Mouse (Mus musculus) v-Abl transformed pro-B cells (cell line): ENCODE results near the gene Chn2.

Source experiments
- in situ Hi-C, 2 experiments: fragments of 400-800 bp; cut with MboI; formaldehyde crosslinking; loops; one replicate each; pipeline ENCODE4 v1.15.1; 2025; ENCODE audit not compliant: unreplicated experiment in 2 of 2

Gene Chn2

DNA sequence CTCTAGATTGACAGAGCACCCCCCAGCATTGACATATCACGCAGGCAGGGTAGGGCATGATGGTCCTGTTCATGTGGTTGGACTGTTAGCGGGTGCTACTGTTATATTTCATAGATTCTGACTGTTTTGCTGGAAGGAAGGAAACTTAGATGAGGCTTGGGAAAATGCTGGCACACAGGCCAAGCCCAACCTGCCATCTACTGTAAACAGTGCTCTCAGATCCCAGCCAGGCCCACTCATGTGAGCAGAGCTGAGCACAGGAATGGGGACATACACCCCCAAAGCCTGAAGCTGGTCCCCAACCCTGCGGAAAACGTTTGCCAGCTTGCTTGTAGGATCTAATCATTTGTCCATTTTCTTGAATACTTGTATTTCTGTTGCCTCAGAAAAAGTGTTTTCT lies 32.1 kb downstream of the Chn2 start:
- in situ Hi-C loops, result no loop called here

DNA sequence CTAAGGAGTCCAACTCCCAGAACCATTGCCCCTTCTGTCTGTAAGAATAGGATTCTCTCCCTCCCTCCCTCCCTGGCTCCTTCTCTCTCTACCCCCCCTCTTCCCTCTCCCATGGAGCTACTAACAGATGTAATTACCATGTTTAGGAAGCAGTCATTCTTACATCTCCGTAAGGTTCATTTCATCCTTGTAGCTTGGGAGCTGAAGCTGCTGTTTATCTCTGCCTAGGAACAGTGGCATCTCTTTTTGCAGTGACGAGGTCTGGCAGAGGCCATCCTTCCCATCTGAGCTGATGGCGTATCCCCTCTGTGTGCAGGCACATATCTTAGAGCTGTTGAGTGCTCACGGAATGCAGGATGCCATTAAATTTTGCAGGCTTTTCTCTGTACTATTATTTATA lies 35.1 kb downstream of the Chn2 start:
- in situ Hi-C loops, result no loop called here

DNA sequence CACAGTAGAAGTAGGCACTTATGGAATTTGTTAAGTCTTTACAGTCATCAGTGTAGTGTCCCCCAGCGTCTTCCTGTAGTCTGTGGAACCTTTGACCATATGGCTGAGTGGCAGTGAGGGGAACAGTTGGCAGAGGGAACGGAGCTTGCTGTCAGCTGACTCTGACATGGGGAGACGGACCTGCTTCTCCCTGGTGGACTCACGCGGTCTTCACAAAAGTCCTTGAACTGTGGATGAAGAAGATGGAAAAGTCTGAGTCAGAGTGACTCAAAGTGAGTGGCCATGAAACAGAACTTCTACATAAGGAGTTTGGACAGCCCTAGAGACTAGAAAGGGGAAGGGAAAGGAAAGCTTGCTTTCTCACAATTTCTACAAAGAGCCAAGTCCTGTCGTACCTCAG lies 36.1 kb downstream of the Chn2 start:
- in situ Hi-C loops, result no loop called here

DNA sequence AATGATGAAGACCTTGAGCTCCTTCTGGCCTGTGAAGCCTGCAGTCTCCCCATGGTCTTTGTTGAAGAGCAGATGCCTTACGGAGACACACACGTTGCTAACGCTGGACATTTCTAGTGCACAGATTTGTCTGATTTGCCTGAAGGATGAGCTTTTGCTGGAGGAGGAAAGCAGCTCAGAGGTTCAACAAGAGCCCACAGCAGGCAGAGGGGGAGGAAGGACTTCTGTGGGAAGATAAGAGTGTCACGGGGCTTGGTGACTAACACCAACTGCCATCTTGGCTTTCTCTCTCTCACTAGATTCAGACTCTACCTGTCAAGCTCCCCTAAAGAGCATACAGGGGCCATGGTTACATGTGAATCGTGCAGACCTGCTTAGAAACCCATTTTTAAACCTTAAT lies 37.3 kb downstream of the Chn2 start:
- in situ Hi-C loops, result no loop called here

DNA sequence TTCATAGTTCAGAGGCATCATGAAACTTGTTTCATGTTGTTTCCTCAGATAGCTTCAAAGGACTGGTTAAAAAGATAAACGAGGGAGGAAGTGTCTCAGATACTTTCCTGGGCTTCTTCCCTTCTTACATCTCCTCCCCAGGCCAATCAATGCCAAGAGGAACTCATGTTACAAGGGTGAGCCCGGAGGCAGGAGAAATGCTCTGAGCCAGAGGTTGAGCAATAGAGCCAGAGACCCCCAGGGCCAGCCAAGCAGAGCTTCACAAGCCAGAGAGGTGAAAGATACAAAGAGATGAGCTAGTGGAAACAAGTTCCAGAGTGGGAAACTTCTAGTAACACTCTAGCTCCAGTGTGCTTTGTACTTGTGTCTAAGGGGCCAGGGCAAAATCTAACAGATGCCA lies 38.9 kb downstream of the Chn2 start:
- in situ Hi-C loops, result no loop called here

DNA sequence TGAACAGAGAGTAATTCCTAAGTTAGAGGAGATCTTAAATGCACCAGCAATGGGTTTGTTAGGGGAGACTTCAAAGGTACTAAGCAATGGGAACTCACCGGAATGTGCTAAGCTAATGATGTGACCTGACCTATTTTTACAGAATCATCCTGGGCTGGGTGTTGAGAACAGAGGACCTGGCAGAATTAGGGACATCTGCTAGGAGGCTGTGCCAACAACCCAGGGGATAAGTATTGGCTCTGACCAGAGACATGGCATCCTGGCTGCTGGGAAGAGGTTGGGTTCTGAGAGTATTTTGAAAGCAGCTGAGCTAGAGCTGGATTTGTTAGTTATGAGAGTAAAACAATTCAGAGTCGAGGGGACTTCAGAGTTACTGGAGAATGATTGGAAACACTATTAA lies 40.5 kb downstream of the Chn2 start:
- in situ Hi-C loops, result no loop called here

DNA sequence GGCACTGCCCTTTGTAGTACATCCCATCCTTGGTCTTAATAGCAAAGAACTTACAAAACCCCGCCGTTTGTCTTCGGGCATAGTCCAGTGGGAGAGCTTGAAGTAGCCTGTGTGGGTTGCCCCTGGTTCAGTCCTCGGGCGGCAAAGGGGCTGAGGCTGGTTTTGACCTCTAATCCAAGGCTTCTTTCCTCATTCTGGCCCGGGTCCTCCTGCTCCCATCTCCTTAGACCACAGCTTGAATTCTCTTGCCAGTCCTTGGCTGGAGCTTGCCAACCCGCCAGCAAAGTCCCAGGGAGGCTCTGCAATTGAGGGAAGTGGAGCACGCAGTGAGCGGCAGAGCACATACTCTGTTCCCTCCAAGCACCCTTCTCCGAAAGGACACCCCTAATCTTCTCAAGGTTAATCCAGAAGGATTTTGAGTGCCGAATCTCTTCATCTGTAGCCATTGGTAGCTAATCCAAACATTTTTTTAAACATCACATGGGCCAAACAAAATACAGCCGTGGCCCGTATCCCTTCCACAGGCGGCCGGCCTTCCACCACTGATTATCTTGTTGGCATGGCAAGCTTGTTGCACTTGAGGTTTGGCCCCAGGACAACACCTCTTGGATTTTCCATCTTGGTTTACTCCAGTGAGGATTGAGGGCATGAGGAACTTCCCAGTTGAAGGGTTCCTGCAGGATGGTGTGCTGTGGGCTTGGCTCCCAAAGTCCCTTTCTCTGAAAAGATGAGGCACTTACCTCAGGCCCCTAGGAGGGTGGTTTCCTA lies 41.3 kb downstream of the Chn2 start:
- in situ Hi-C loops, result no loop called here

DNA sequence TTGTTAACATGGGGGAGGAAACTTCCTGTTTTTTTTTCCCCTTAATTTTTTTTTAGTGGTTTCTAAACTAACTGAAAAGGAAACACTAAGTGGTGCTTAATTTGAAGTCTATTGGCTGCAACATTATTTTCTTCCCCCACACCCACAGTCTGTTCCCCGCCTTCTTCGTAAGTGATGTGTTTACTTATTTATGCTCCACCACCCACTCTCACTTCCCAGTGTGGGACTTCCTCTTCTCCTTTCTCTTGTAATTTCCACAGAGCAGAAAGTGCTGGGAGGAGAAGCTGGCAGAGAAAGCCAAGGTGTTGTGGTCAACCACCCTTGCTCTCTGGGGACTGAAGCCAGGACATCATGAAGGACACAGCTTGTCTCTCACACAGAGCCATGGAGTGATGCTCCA lies 43.2 kb downstream of the Chn2 start:
- in situ Hi-C loops, result no loop called here

DNA sequence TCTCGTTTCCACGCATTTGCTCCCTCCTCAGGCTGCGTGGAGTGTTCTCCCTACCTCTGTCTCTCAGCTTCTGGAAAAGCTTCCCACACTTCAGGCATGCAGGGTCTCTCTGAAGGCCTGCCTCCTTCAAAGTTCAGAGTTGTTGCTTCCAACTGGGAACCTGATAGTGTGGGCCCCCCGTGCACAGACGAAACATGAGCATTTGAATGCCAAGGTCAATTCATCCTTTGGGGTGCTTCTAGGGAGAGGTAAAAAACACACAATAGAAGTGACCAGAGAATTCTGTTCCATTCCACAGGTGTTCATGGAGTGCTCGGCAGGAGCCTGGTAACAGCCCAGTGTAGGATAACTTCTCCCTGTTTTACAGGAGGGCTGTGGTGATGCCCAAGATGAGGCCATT lies 44.7 kb downstream of the Chn2 start:
- in situ Hi-C loops, result no loop called here

DNA sequence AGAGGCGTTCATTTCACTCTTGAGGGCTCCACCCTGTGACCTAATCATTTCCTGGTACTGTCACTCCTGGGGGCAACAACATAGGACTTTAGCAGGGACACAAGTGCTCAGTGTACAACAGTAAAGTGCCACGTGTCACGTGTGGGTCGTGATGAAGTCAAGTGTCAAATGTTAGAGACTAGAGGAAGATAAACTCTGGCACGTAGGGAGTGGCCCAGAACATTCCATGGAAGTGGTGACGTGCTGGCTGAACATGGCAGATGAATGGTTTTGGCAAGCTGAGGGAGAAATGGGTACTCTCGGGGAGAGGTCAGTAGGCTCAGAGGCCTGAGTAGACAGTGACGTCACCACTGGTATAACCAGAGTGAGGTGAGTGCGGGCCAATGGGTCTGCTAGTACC lies 45.7 kb downstream of the Chn2 start:
- in situ Hi-C loops, result no loop called here

DNA sequence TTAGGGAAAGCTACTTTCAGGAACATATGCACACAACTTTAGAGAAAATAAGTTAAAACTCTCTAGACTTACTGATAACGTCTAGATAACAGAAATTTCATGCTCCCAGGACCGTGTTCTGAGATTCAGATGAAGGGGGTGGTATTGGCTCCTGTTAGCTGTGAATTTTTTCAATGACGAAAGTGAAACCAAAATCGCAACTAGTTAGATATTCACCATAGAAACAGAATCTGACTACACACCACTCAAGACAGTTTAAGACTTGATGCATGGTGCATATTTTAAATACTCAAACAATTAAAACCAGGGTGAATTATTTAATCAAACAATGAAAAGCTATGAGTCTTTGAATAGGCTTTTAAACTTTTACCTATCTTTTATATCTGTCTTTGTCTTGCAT lies 48.8 kb downstream of the Chn2 start:
- in situ Hi-C loops, result no loop called here

DNA sequence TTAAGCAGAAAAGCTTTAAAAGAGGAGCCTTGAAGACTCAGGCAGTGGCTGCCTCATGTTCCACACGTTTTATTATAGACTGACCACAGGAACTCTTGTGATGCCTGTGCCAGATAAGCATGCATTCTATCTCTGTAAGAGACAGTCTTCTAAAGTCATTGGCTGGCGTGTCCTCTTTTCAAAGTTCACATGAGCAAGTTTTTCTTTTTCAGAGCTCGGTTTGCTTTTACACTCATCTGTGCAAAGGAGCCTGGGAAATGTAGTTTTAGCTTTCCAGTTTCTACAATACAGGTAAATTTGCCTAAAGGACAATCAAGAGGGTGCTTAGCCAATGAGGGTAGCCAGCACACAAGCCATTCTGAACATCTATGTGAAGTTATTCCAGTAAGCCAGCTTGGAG lies 51.5 kb downstream of the Chn2 start:
- in situ Hi-C loops, result no loop called here

DNA sequence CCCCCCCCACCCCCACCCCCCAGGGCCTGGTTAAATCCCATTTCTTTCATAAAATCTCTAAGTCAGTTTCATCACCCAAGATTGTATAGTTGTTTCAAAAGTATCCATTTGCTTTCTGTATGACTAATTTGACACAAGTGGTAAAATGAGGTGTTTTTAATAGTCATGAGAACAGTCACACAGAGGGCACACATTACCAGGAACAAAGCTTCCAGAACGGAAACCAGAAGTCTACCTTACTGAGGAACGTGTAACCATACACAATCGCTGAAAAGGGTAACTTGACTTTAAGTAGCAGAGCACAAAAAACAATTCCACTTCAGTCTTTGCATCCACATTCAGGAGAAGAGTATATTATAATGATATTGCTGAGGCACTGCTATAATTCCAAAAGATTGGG lies 53.6 kb downstream of the Chn2 start:
- in situ Hi-C loops, result no loop called here

DNA sequence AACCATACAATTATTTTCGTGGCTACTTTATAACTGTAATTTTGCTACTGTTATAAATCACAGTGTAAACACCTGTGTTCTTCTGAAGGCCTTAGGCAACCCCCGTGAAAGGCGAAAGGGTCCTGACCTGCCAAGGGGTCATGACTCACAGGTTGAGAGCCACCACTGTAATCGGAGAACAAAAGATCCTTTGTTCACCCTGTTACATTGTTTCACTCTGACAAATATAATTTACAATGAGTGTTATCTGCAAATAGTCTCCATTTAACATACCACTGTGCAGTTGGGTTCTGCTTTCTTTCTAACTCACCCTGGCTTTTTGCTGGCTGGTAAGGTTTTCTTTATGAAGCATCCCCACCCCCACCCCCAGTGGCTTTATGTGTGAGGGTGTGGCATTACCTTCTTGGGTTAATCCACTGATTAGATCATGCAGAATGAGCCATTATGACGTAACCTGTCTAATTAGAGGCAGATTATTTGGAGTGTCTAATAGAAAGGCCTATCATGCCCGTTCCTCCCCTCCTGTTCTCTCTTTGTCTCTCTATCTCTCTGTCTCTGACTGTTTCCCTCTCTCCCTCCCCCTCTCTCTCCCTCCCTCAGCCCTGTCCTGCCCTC lies 56.9 kb downstream of the Chn2 start:
- in situ Hi-C loops, result no loop called here

DNA sequence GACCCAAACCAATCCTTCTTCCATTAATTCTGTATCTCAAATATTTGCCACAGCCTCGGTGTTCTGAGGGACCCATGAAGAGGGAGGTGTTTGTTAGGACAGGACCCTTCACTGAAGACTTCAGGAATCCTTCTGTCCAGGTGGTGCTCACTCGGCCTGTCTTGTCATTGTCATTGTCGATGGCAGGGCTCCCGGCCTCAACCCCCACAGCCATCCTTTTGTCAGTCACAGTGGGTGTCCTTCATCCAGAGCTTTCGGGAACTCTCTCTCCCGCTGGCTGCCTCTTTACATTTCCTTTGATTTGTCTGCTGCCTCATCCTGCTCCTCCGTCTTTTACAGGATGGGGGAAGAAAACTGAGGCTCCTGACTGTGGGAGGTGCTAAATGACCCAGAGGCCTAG lies 57.5 kb downstream of the Chn2 start:
- in situ Hi-C loops, result no loop called here

DNA sequence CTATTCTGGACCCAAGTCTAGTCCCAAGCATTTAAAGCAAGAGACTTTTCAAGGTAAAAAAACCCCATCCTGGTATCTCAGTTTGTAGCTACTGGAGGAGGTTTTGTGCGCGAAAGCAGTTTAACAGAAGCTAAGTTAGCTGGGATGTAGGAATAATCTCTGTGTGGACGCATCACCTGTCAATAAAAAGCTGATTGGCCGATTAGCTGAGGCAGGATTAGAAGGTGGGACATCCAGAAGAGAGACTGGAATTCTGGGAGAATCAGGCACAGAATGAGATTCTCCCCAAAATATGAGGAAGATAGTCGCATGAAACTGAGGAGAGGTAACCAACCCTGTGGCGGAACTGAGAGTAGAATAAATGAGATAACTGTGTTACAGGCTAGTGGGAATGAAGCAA lies 59.0 kb downstream of the Chn2 start:
- in situ Hi-C loops, result no loop called here

DNA sequence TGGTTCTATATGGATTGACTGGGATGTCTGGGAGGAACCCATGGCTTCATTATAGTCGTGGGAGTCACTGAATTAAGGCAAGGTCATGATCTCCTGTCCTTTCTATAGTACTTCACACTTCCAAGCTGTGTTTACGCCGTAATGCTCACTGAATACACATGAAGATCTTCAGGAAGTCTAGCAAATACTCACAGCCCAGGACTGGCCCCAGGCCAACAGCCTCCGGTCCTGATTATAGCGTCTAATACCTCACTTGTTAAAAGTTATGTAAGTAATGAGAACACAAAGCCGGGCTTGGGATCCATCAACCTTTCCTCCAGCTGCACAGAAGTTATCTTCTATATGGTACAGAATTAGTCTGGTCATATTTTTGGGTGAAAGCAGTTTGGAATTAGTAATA lies 60.3 kb downstream of the Chn2 start:
- in situ Hi-C loops, result no loop called here

DNA sequence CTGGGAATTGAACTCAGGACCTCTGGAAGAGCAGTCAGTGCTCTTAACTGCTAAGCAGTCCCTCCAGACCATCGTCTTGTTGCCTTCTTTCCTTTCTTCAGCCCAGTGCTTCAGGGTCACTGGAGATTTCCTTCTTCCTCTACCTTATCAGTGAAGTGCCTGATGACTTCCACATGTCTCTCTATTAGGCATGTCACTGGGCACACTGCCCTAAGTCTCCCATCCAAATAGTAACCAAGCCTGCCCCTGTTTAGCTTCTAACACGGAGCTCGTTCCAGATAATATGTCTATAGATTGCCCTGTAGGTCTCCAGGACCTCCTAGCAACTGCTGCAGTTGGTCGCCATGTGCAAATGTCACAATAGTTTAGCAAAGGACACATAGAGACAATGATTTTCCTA lies 62.9 kb downstream of the Chn2 start:
- in situ Hi-C loops, result no loop called here

DNA sequence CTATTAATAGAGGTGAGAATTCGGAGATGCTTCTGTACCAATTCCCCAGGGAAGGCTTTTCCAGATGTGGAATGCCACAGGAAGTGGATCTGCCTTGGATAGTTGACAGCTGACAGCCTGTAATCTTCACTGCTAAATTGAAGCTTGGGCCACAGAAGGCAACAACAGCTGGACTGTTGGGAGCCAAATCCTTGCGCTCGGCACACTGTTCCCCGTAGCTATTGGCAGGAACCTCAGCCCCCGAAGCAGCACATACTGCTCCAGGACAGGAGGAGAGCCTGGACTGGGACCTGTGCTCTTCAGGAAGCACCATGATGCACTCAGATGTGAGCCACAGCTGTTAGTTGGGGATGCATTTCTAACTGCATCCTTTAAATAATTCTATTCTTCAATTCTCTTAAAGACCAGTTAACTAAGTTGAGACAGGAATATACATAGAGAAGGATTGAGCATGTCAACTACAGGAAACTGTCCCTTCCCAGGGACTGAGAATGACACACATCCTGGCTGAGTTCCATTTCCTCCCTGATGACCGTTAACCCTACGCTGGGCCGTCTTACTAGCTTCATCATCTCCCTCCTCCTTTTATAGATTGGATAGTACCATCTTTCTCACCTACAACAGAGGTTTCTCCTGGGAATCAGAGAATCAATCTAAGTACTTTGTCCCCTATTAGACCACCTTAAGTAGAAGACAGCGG lies 64.1 kb downstream of the Chn2 start:
- in situ Hi-C loops, result no loop called here

DNA sequence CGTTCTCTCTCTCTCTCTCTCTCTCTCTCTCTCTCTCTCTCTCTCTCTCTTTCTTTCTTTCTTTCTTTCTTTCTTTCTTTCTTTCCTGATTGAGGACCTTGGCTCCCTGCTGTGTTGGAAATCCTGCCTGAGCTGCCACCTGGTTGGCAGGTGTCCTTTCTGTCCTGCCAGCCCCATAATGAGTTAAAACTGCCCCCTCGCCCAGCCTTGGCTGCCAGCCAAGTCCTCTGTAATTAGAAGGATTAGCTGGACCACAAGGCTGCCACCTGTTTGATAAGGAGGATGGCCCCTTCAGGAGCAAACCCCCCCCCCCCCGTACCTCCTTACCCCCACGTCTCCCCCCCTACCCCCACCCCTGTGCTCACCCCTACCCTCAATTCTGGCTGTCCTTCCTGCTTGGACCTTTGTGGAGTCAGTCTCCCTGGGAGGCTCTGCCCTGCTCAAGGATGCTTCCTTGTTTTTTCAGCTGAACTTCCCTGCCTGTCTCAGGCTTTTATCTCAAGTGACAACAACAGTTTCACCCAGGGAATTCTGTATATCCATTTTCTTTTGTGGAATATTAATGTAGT lies 72.1 kb downstream of the Chn2 start:
- in situ Hi-C loops, result no loop called here

DNA sequence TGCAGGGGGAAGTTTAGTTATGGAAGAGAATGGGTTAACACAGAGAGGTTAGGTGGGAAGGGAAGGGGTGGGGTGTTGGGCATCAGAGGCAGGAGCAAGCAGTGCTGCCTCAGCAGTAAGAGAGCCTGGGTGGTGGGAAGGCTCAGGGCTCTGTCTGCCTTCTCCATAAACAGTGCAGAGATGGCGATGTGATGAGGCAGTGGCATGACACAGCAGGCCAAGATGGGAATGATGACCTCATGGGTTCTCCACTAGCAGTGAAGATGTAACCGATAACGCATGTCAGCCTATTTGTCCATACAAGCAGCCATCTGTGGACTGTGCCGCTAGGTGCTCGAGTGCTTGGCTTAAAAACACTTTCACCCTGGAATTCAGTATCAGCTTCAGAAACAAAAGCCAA lies 74.0 kb downstream of the Chn2 start:
- in situ Hi-C loops, result no loop called here

DNA sequence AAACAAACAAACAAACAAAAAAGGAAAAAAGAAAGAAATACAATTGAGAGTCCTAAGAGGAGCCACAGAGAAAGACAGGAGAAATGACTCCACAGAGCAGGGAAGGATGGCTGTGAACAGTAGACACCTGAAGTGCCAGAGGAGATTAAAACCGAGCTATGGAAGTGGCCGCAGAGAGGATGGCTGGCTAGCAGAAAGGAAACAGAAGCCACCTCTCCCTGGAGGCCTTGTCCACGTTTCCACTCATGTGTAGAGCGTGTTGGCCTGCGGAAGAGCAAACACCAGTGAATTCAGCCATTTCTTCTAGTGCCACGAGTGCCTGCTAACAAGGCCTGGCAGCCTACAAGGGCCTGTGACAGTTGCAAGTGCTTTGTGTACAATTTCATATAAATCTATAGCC lies 75.1 kb downstream of the Chn2 start:
- in situ Hi-C loops, result no loop called here
